Mouse (Mus musculus) heart, adult 2 months (tissue): Measurements from ENCODE around the gene Ppp1r13l.

Source experiments
- CTCF ChIP-seq: fragments of 200-600 bp; IDR thresholded peaks from 2 replicates; pipeline ENCODE4 v1.8.1; 2022; ENCODE audit warnings: antibody characterized with exemption, mild to moderate bottlenecking, moderate library complexity
- EP300 ChIP-seq: fragments of 200-500 bp; IDR thresholded peaks from 2 replicates; pipeline ENCODE4 v1.6.1; 2011; ENCODE audit warnings: low read depth, low read length, control low read depth; ENCODE audit not compliant: insufficient read depth
- POLR2A ChIP-seq: fragments of 200-500 bp; IDR thresholded peaks from 2 replicates; pipeline ENCODE4 v1.6.1; 2011; ENCODE audit warnings: mild to moderate bottlenecking, low read depth, low read length, control low read depth; ENCODE audit not compliant: insufficient read depth

DNA sequence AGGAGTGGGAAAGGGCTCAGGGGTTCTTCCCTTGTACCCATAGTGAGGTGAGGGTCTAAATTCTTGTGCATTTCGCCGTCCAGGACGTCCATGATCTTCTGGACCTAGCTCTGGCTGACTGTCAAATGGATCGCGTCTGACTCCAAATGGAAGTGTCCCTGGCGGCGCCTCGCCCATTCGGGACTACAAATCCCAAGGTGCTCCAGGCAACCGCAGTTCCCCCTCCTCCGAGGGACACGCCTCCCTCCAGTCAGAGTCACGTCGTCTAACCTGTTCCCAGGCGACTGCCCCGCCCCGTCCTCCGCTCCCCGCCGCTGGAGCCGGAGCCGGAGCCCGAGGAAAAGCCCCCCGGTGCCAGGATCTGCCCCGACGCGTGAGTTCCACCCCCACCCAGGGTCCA, 1.4 kb downstream of the Ppp1r13l start:
- peak; percentile 44; the same call in 1 of the 2 replicates for TF ChIP-seq POLR2A
- 0 out of 2 replicates have a peak, but pooled peaks have one; percentile 11 for TF ChIP-seq CTCF
- 0 out of 2 replicates have a peak, but pooled peaks have one; percentile 60 for TF ChIP-seq EP300
